8 mouse cellular contexts compared by ENCODE assay signal in genomic region chr6:88841514-88841780, GRCm38 (mm10). TPM values are rescaled to one million over a fixed set of nuclear protein-coding genes. Genes with fewer than 3 reads are reported as not detected.
DNase-seq lines count a peak whose midpoint lies in the region; ATAC-seq and TF ChIP-seq lines count a peak whose summit lies in the region.

No protein-coding gene starts in this region.

- H3K9ac ChIP-seq in heart, embryonic 13.5 days = peak overlapping the region; percentile 93
- peak overlapping the region; percentile 84 for H3K9ac ChIP-seq in ES-E14 (ENCODE audit: insufficient read depth, low read depth, low read length, poor library complexity, severe bottlenecking)
- peak overlapping the region; percentile 90 for H3K9ac ChIP-seq in forebrain, embryonic 15.5 days (replicated peaks)
- peak overlapping the region; percentile 85 for H3K9ac ChIP-seq in liver, postnatal 0 days (replicated peaks)

- peak overlapping the region; percentile 95 for H3K4me3 ChIP-seq in heart, embryonic 13.5 days
- H3K4me3 ChIP-seq in ES-E14 (ENCODE audit: insufficient read depth in 1 of 2, low read depth in 1 of 2, low read length in 2 of 2, poor library complexity in 1 of 2, severe bottlenecking in 1 of 2) = peak overlapping the region; percentile 81 to 92
- H3K4me3 ChIP-seq in forebrain, embryonic 15.5 days = peak overlapping the region; percentile 67
- H3K4me3 ChIP-seq in liver, postnatal 0 days (ENCODE audit: low read depth, low read length) = peak overlapping the region; percentile 71

- no peaks in the 10 kb centered on the region for H3K27me3 ChIP-seq in heart, embryonic 13.5 days (replicated peaks)
- no peaks in the 10 kb centered on the region for H3K27me3 ChIP-seq in forebrain, embryonic 15.5 days
- no peaks in the 10 kb centered on the region for H3K27me3 ChIP-seq in liver, postnatal 0 days (ENCODE audit: insufficient read depth, low read length)

- in situ Hi-C loops in ES-E14 (cut with MboI; ENCODE audit: low sequenced_read_pairs in 2 of 2, unreplicated experiment in 2 of 2) = no loop called here

- peaks cover 28% of the 10 kb centered on the region for H3K4me1 ChIP-seq in heart, embryonic 13.5 days
- peaks cover 0 to 15% of the 10 kb centered on the region in 2 experiments; a peak in 2 of 4 replicates for H3K4me1 ChIP-seq in ES-E14 (ENCODE audit: control insufficient read depth in 2 of 2, insufficient read depth in 2 of 2, low read length in 2 of 2, poor library complexity in 1 of 2)
- peaks cover 21% of the 10 kb centered on the region for H3K4me1 ChIP-seq in forebrain, embryonic 15.5 days
- H3K4me1 ChIP-seq in liver, postnatal 0 days (ENCODE audit: insufficient read depth) = peaks cover 23% of the 10 kb centered on the region

- H3K4me2 ChIP-seq in heart, embryonic 13.5 days = peak overlapping the region; percentile 85
- H3K4me2 ChIP-seq in forebrain, embryonic 15.5 days (replicated peaks) = peak overlapping the region; percentile 86
- peak overlapping the region; percentile 99 for H3K4me2 ChIP-seq in liver, postnatal 0 days (ENCODE audit: low read depth, low read length)

- ATAC-seq in heart, embryonic 13.5 days (ENCODE audit: extremely low read depth, insufficient number of reproducible peaks, low FRiP score, low TSS enrichment) = peak; percentile 5; the same call in 1 of the 2 replicates
- ATAC-seq in forebrain, embryonic 15.5 days (replicated peaks) = peak; percentile 35
- ATAC-seq in liver, postnatal 0 days = peak; percentile 17

- TF ChIP-seq EP300 in liver, postnatal 0 days (IDR thresholded peaks at IDR 0.05; ENCODE audit: low read depth) = no peak

- peak overlapping the region; percentile 84 for H3K27ac ChIP-seq in heart, embryonic 13.5 days (replicated peaks)
- H3K27ac ChIP-seq in ES-E14 (ENCODE audit: insufficient read depth, low read depth, low read length, poor library complexity, severe bottlenecking) = no peak overlapping the region
- peak overlapping the region; percentile 82 for H3K27ac ChIP-seq in forebrain, embryonic 15.5 days (replicated peaks)
- H3K27ac ChIP-seq in liver, postnatal 0 days (ENCODE audit: low read depth) = peak overlapping the region; percentile 92

- under 1% methylated on average over 22 of the region's 22 CpGs for WGBS in heart, embryonic 13.5 days
- 3% methylated on average over 22 of the region's 22 CpGs for WGBS in forebrain, embryonic 15.5 days
- under 1% methylated on average over 22 of the region's 22 CpGs for WGBS in liver, postnatal 0 days (ENCODE audit: insufficient replicate concordance)

- H3K36me3 ChIP-seq in heart, embryonic 13.5 days = peaks cover 34% of the 10 kb centered on the region
- peaks cover 16% of the 10 kb centered on the region; the same call in 1 of the 2 replicates for H3K36me3 ChIP-seq in ES-E14 (ENCODE audit: control insufficient read depth, insufficient read depth, low read length, poor library complexity, severe bottlenecking)
- H3K36me3 ChIP-seq in forebrain, embryonic 15.5 days = peaks cover 30% of the 10 kb centered on the region
- peaks cover 33% of the 10 kb centered on the region for H3K36me3 ChIP-seq in liver, postnatal 0 days (replicated peaks; ENCODE audit: insufficient read depth, low read length)

- DNase-seq in heart, postnatal 4 days = no peak
- no peak for DNase-seq in ES-E14 (ENCODE audit: low read depth, low spot score)
- no peak for DNase-seq in liver, postnatal 0 days
- DNase-seq in thymus, adult 18-20 months = no peak
- no peak for DNase-seq in urinary bladder, postnatal 14 days (ENCODE audit: low spot score)
- DNase-seq in layer of hippocampus, adult 11-12 months (ENCODE audit: low spot score) = no peak

- TF ChIP-seq CTCF in liver, postnatal 0 days (IDR thresholded peaks at IDR 0.05; ENCODE audit: low read depth) = no peak

- no peaks in the 10 kb centered on the region for H3K9me3 ChIP-seq in heart, embryonic 13.5 days
- no peaks in the 10 kb centered on the region for H3K9me3 ChIP-seq in ES-E14 (ENCODE audit: control insufficient read depth, insufficient read depth, low read depth, low read length)
- no peaks in the 10 kb centered on the region for H3K9me3 ChIP-seq in forebrain, embryonic 15.5 days
- H3K9me3 ChIP-seq in liver, postnatal 0 days (ENCODE audit: low read length) = no peaks in the 10 kb centered on the region

TF ChIP-seq in ES-E14, 5 proteins besides CTCF, POLR2A, EP300 and RAD21:
- TF ChIP-seq ZNF384 (IDR thresholded peaks at IDR 0.05; ENCODE audit: low read depth, low read length) (no peak), ZC3H11A (IDR thresholded peaks at IDR 0.05; ENCODE audit: borderline replicate concordance, low read depth, low read length) (no peak), CHD2 (IDR thresholded peaks at IDR 0.05; ENCODE audit: low read depth, low read length) (no peak), MAFK (IDR thresholded peaks at IDR 0.05; ENCODE audit: insufficient read depth, low read depth, low read length) (no peak), HCFC1 (IDR thresholded peaks at IDR 0.05; ENCODE audit: borderline replicate concordance, insufficient read depth, low read length) (no peak)

RNA-seq across cellular contexts. Expression of gene Abtb1, which starts 0.3 kb away (rescaled TPM):
- 23.7 and 26.0 TPM in 2 replicates for polyA plus RNA-seq in heart, embryonic 13.5 days (2015; fragmentation: Nextera tagmentation; extraction: Ambion mirVana)
- total RNA-seq in heart, postnatal 4 days (2021) = 10 to 100 TPM; 14.8 to 19.6 TPM
- total RNA-seq in ES-E14 (2012; rRNA removed) = 33.0 and 55.3 TPM in 2 replicates
- polyA plus RNA-seq in forebrain, embryonic 15.5 days (2015; fragmentation: Nextera tagmentation; extraction: Ambion mirVana) = 37.6 and 40.0 TPM in 2 replicates
- polyA plus RNA-seq in liver, postnatal 0 days (2015; fragmentation: Nextera tagmentation; extraction: Ambion mirVana) = 36.2 and 39.1 TPM in 2 replicates

RNA-seq across cellular contexts. Expression of gene Podxl2, which starts 33.4 kb away (rescaled TPM):
- 44.1 and 46.1 TPM in 2 replicates for polyA plus RNA-seq in heart, embryonic 13.5 days (2015; fragmentation: Nextera tagmentation; extraction: Ambion mirVana)
- total RNA-seq in heart, postnatal 4 days (2021) = 10 to 100 TPM; 61.1 to 65.1 TPM
- total RNA-seq in ES-E14 (2012; rRNA removed) = 5.0 and 5.7 TPM in 2 replicates
- polyA plus RNA-seq in forebrain, embryonic 15.5 days (2015; fragmentation: Nextera tagmentation; extraction: Ambion mirVana) = 590 and 608 TPM in 2 replicates
- polyA plus RNA-seq in liver, postnatal 0 days (2015; fragmentation: Nextera tagmentation; extraction: Ambion mirVana) = 1.1 and 1.3 TPM in 2 replicates

RNA-seq across cellular contexts. Expression of gene Mcm2, which starts 57.1 kb away (rescaled TPM):
- 98.1 and 98.3 TPM in 2 replicates for polyA plus RNA-seq in heart, embryonic 13.5 days (2015; fragmentation: Nextera tagmentation; extraction: Ambion mirVana)
- total RNA-seq in heart, postnatal 4 days (2021) = 100 to 1,000 TPM in 1 of 2 experiments, 10 to 100 TPM in 1; 86.1 to 103 TPM
- total RNA-seq in ES-E14 (2012; rRNA removed) = 222 and 237 TPM in 2 replicates
- 70.0 and 75.2 TPM in 2 replicates for polyA plus RNA-seq in forebrain, embryonic 15.5 days (2015; fragmentation: Nextera tagmentation; extraction: Ambion mirVana)
- polyA plus RNA-seq in liver, postnatal 0 days (2015; fragmentation: Nextera tagmentation; extraction: Ambion mirVana) = 42.1 and 53.6 TPM in 2 replicates

Comparison
In these comparisons a context has a peak if more than half of its experiments do, and no peak if none do; other contexts are left out.
1. RNA of gene Podxl2, which starts 33.4 kb away (polyA plus RNA-seq): 590 to 608 TPM in forebrain, embryonic 15.5 days and 44.1 to 46.1 TPM in heart, embryonic 13.5 days; 1.1 to 1.3 TPM in liver, postnatal 0 days; every median in the first group is over 10 times any median in the second.
2. Peak in every context shown above with its lines, with median percentiles within 50 percentile points of each other: ATAC-seq, H3K4me2 ChIP-seq, H3K4me3 ChIP-seq and H3K9ac ChIP-seq.